Mouse (Mus musculus) embryo, embryonic 10 days (tissue): ENCODE measurements around the gene Lhx1.

Experiments used
- DNase-seq: peaks from one replicate; pipeline ENCODE4 v3.0.0-alpha.2; 2015; ENCODE audit warnings: low spot score

Gene Lhx1

GRCm38 (mm10) chr11:84525421-84526274 is at the start of gene Lhx1:
Lhx1 (minus strand) TSS chr11:84525535.
- peak; percentile 93 for DNase-seq

DNA sequence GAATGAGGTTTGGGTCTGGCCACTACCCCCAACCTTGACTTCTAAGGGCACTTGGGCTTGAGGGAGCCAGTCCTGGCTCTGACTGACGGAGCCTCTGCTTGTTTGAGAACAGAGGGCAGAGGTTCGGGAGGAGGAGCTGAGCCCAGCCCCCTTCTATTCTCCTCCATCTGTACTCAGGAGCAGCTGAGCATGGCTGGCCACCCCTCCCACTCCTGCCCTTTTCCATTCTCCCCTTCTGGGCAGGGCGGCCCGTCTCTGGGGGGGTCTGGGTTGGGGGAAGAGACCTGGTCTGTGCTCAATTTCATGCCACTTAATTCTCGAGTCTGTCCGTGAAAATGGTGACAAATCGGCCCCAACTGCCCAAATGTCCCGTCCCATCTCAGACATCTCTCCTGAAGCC is 49.5 kb upstream of the Lhx1 start:
- peak; percentile 28 for DNase-seq

- no peak for DNase-seq
Measured at GRCm38 (mm10) chr11:84573637-84574036, 48.3 kb upstream of the Lhx1 start.

- no peak for DNase-seq
Measured at GRCm38 (mm10) chr11:84570812-84571211, 45.5 kb upstream of the Lhx1 start.

DNA sequence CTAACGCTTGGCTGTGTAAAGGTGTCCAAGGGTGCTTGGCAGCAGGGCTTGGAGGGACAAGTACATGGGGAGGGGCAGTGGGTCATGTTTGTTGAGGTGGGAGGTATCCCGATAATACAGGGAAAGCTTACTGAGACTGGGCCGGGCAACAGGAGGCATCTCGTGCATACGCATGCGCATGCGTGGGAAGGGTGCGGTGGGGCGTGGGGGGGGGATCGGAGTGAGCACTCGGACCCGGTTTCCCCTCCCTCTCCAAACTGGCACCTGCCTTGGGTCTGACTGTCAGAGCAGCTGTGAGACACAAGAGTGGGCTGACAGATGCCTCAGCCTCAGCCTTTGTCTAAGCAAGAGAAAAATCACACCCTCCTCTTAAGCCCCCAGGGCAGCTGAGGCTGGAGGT is 45.1 kb upstream of the Lhx1 start:
- DNase-seq: no peak

DNA sequence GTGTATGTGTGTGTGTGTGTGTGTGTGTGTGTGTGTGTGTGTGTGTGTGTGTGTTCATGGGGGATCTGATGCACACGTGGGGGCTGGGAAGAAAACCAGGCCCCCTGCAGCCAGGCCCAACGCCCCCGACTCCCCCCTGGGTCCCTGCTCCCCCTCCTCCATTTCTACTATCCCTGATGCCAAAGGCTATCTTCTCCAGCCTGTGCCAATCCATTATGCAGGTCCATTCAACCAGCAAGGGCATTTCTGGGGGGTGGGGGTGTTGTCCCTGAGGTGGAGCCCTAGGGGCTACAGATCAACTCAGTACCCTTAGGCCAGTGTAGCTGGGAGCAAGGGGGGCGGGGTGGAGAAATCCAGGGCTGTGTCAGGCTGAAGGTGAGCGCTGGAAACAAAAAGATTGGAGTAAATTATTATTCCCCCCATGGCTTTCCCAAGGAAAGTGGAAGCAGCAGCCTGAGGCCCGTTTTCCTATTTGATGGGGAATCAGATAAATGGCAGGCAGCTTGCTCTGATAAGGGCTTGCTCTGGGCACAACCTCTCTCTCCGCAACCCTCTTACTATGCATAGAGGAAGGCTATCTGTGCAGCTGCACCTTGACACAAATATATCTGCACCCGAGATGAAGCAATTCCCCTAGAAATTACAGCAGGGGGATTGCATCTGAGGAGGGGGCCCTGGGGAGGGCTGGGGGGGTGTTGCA is 43.9 kb upstream of the Lhx1 start:
- DNase-seq: no peak

DNA sequence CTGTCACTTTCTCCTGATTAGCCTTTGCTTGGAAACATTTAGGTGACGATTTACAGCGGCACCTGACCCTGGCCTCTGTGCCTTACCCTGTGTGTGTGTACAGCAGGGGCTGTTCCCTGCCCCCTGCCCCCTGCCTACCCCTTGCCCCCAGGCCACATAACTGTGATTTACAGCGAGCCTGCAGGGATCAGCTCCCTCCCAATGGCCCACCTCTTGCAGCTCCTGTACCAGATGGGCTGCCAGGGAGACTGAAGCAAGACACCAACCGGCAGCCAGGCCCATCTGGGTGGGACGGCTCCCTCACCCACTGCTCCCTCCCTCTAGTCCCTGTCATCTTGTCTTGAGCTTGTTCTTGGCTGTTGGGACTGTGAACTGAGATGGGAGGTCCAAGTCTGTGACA is 43.1 kb upstream of the Lhx1 start:
- DNase-seq: peak; percentile 47

GRCm38 (mm10) chr11:84566691-84567090 is 41.4 kb upstream of the Lhx1 start:
- no peak for DNase-seq

GRCm38 (mm10) chr11:84565224-84565623 is 39.9 kb upstream of the Lhx1 start:
- no peak for DNase-seq

- DNase-seq: peak; percentile 55
Measured at GRCm38 (mm10) chr11:84563360-84563759, 38.0 kb upstream of the Lhx1 start.

DNA sequence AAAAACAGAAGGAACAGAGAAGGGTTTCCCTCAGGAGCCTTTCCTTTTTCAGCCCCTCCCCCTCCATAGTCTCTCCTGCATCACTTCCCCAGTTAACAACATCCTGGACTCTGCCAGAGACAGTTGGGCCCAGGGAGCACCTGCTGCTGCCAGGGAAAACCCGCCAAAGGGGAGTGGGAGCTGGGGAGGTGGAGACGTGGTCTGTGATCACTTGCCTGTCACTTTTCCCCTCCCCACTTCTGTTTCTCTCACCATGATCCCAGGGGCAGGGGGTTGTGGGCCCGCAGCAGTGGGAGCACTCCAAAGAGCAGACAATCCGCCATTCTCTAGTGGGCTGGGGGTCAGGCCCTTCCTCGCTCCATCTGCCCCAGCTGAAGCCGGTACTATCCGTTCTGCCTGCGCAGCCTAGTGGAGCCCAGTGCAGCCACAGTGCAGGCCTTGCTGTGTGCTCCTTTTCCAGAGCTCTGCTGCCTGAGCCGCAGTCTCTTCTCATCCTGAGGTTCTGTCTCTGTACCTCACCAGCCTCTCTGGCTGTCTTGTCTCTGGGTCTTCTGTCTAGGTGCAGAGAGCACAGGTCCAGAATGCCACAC is 37.5 kb upstream of the Lhx1 start:
- DNase-seq: peak; percentile 47

DNA sequence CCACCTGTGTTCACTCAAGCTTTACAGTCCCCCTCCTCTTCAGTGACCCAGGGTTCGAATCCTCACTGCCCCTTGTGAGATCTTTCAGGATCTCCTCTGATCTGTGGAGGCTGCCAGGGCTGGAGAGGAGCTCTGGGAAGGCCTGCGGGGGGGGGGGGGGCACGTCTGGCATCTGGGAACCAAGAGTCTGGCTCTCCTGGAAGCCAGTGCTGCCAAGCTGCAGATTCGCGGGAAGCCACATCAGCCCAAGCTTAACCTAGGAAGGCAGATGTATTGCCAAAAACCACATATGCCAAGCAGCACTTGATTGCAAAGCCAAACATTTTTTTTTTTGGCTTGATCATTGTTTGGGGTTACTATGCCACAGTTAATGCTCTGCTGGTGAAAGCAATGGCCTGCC is 36.2 kb upstream of the Lhx1 start:
- DNase-seq: no peak

DNA sequence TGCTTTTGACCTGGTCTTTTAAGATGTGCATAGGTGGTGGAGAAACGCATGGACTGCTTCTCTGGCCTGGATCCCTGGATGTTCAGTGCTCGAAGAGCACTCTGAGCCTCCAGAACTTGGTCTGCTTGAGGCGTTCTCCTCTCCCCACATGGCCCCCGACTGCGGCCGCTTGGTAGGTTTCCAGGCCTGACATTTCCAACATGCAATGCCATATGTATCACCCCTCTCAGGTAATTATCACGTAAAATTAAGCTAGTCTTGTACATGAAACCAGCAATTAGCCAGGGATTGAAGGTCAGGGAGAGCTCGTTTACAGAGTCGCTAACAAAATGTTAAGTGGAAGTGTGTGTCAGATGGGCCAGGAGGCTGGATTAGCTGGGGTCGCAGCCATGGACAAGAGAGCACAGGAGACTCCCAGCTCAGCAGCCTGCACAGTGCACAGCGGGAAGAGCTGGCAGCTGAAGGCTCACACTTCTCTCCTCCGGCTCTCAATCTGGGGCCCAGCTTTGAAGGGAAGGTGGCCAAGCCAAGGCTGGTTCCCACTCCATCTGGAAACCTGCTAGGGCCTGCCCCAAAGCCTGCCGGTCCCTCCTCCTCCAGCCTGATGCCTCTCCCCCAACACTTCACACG is 28.6 kb upstream of the Lhx1 start:
- DNase-seq: no peak

DNA sequence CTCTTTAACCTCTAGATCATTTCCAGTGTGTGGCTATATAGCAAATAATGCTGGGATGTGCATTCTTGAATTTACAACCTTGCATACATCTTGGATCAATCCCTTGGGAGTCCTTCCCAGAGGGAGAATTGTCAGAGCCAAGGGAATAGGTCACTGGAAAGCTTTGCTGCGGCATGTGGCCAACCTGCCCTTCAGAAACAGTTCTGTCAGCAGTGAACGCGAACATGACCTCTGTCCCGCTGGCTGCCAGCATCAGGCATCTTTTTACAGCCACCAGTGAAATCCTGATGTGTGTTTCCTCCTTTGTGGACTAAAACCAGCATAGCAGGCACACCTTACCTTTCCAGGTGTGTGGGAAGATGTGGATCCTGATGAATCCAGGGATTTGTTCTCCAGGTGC is 26.0 kb upstream of the Lhx1 start:
- no peak for DNase-seq

- no peak for DNase-seq
Measured at GRCm38 (mm10) chr11:84549258-84549791, 24.0 kb upstream of the Lhx1 start.

DNA sequence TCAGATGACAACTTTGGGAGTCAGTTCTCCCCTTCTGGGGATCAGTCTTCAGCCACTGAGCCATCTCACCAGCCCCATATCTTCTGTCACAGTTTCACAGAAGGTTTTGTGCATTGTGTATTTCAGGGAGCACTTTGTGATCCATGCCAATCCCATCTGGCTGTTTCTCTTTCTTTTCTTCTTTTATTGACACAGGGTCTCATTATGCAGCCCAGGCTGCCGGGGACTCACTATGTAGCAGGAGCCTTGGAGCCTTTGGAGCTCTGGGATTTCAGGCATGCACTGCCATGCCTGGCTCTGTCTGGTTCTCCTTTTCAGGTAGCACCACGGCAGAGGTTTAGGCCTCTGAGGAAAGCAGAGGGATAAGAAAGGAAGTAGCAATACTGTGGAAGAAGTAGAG is 23.0 kb upstream of the Lhx1 start:
- DNase-seq: no peak

GRCm38 (mm10) chr11:84539981-84540380 is 14.6 kb upstream of the Lhx1 start:
- DNase-seq: no peak

DNA sequence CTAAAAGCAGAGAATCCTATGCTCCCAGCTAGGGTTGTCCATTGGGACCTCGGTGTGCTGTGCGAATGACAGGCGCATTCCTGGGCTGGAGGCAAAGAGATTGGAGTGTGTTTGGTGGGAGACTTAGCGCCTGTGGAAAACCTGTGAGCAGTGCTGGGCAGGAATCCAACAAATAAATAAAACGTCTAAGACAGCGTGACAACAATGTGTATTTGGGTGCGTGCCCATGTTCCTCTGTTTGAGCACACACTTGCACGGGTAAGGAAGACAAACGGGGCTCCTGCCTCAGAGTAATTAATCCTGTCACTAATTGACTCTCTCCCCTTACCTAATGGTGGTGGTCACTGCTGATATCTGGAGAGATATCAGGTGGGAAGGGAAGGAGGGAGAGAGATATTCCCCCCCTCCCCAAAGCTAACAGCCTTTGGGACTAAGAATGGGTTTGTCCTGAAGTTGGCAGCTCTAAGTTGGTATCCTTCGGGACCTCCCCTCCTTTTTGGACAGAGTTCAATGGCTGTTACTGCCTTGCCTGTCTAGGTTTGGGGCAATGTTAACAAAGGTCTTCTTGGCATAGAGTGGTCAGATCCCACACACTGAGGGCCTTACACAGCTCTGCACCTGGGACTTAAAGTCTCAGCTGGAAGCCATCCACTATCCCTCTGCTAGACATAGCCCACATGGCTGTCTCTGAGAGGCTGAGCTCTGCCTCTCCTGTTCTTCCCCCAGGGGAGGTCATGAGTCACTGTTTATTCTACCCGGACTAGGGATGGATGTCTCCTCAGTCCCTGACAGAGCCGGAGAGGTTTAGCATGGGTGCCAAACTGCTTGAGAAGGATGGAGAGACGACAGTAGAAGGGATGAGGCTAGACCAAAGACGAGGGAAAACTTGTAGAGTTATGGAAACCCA is 4.7 kb upstream of the Lhx1 start:
- no peak for DNase-seq

DNA sequence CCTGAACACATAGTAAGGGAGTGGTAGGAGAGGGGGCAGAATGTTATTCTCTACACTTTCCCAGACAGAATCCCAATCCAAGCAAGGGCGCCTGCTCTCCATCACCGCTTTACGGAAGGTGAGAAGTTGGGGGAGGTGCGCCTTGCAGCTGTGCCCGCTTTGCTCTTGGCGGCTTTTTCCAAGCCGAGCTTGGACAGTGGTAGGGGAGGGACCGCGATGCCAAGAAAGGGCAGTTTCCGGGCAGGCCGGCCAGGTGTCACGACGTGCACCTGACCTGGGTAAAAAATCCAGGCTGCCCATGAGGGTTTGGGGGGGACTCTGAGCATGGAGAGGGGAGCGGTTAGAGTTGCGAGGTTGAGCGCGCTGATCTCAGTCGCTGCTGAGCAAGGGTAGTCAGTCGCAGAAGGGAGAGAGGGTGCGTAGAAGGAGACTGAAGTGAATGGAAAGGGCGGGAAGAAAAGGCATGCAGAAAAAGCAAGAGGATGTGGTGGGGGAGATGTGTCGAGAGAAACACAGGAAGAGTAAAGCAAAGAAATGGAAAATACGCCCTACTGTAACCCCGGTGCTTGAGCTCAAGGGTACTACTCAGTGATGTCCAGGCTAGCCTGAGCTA is 3.9 kb upstream of the Lhx1 start:
- no peak for DNase-seq

- no peak for DNase-seq
Measured at GRCm38 (mm10) chr11:84526976-84527860, 1.9 kb upstream of the Lhx1 start.
